Mouse (Mus musculus): ENCODE measurements around the gene Ghdc. TPM values are rescaled to one million over a fixed set of nuclear protein-coding genes. Genes with fewer than 3 reads are reported as not detected.

The Ghdc gene
- polyA plus RNA-seq, 1 experiment from 2014 or later: 4.5 TPM

DNA sequence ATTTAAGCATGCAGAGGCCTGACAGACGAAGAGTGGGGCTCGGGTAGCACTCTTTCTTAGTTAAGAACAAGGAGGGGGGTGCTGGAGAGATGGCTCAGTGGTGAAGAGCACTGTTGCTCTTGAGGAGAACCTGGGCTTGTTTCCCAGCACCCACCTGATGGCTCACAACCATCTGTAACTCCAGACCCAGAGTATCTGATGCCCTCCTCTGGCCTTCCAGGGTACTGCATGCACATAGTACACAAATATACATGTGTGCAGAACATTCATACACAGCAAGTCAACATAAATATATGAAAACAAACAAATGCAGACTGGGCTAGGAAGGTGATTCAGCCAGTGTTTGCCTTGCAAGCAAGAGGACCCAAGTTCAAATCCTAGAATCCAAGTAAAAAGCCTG lies 40.4 kb upstream of the Ghdc start:
- H3K27me3 ChIP-seq (ENCODE audit: control insufficient read depth, insufficient read depth, low read length): no peaks in the 10 kb centered on the region
- H3K4me3 ChIP-seq (ENCODE audit: low read depth, low read length): no peak overlapping the region
- H3K36me3 ChIP-seq (ENCODE audit: control insufficient read depth, insufficient read depth, low read length): no peaks in the 10 kb centered on the region
- no peak for ATAC-seq (ENCODE audit: low read depth)
- no peak overlapping the region for H3K9ac ChIP-seq (replicated peaks; ENCODE audit: low read depth, low read length)
- H3K4me2 ChIP-seq (ENCODE audit: low read depth, low read length): no peak overlapping the region
- H3K4me1 ChIP-seq (ENCODE audit: control insufficient read depth, insufficient read depth, low read length): no peaks in the 10 kb centered on the region
- H3K27ac ChIP-seq (ENCODE audit: low read depth, low read length): no peak overlapping the region
- 96% methylated on average over 2 of the region's 2 CpGs for WGBS
- no peaks in the 10 kb centered on the region for H3K9me3 ChIP-seq (ENCODE audit: control insufficient read depth, low read length)

DNA sequence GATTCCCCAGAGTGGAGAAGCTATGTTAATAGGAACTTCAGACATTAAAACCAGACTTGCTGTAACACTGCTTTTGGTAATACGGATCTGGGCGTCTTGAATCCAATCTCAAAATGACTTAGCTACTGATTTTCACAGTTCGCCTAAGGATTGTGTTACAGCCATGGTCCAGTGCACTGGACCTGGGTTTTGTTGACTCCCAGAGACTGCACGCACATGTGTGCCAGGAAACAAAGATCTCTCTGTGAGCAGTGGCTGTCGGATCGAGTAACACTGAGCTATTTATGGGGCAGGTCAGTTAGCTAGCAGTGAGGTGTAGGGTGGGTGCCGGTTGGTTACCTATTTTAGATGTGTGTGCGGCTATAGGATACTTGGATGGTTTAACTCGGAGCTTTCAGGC lies 39.8 kb upstream of the Ghdc start:
- Histone ChIP-seq H3K9ac (replicated peaks; ENCODE audit: low read depth, low read length) (no peak overlapping the region), H3K9me3 (ENCODE audit: control insufficient read depth, low read length) (no peaks in the 10 kb centered on the region), H3K4me2 (ENCODE audit: low read depth, low read length) (no peak overlapping the region), H3K4me1 (ENCODE audit: control insufficient read depth, insufficient read depth, low read length) (no peaks in the 10 kb centered on the region), H3K27me3 (ENCODE audit: control insufficient read depth, insufficient read depth, low read length) (no peaks in the 10 kb centered on the region), H3K36me3 (ENCODE audit: control insufficient read depth, insufficient read depth, low read length) (no peaks in the 10 kb centered on the region), H3K27ac (ENCODE audit: low read depth, low read length) (no peak overlapping the region), H3K4me3 (ENCODE audit: low read depth, low read length) (no peak overlapping the region)
- WGBS: 80% methylated on average over 9 of the region's 9 CpGs
- ATAC-seq (ENCODE audit: low read depth): no peak

DNA sequence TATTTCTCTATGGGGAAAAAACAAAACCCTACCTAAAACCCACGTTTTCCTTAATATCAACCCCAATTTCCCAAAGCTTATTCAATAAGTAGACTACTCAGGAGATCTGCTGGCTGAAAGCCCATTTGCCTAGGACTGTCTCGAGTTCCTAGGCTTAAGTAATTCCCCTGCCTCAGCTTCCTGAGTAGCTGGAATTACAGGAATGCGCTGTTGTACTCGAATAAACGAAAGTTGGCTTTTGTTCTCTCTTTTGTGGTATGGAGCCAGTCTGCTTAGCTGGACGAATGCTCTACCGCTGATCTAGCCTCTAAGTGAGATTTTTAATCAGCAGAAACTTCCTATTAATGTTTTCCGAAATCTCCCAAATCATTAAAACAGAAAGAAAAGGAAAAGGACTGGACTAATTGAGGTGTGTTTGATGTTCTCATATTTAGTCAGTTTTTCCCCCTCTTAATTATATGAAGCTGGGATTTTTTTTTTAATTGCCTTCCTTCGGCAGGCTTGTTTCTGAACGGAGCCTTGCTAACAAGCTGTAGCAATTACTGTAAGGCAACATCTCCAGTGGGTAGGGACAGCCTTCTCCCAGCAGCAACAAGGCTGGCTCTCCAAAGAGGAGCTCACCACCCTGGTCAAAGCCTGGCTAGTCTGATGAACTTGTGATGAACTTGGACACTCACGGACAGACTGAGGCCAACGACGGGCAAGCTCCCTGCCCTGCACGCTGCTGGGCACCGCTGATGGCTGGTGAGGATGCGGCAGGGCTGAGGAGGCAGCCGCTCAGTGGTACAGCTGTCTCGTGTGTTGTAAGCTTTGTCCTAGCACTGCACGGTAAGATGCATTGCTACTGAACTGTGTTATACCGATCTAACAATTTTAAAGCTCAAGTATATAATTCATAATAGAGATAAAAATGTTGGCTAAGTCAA lies 35.9 kb upstream of the Ghdc start:
- Histone ChIP-seq H3K9ac (replicated peaks; ENCODE audit: low read depth, low read length) (no peak overlapping the region), H3K4me1 (ENCODE audit: control insufficient read depth, insufficient read depth, low read length) (no peaks in the 10 kb centered on the region), H3K27me3 (ENCODE audit: control insufficient read depth, insufficient read depth, low read length) (no peaks in the 10 kb centered on the region), H3K4me3 (ENCODE audit: low read depth, low read length) (no peak overlapping the region), H3K9me3 (ENCODE audit: control insufficient read depth, low read length) (no peaks in the 10 kb centered on the region), H3K36me3 (ENCODE audit: control insufficient read depth, insufficient read depth, low read length) (peaks cover 4% of the 10 kb centered on the region; the same call in 1 of the 2 replicates), H3K4me2 (ENCODE audit: low read depth, low read length) (no peak overlapping the region), H3K27ac (ENCODE audit: low read depth, low read length) (no peak overlapping the region)
- no peak for ATAC-seq (ENCODE audit: low read depth)
- WGBS: 75% methylated on average over 20 of the region's 20 CpGs

DNA sequence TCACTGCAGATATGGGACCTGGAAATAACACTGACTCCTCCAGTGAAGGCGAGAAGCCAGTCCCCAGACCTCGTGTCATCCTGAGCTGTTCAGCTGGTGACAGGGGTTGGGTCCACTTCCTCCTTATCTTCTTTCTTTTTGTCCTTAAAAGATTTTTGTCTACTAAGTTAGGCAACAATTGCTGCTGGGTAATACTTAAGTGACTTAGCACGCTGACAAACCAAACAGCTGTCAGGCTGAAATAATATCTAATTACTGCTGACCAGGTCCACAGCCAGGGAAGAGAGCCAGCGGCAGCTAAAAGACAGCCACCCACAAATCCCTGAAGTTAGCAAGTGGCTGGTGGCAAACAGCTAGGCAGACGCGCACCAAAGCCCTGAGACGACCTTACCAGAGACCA lies 34.8 kb upstream of the Ghdc start:
- Histone ChIP-seq H3K27me3 (ENCODE audit: control insufficient read depth, insufficient read depth, low read length) (no peaks in the 10 kb centered on the region), H3K4me2 (ENCODE audit: low read depth, low read length) (no peak overlapping the region), H3K9ac (replicated peaks; ENCODE audit: low read depth, low read length) (no peak overlapping the region), H3K4me3 (ENCODE audit: low read depth, low read length) (no peak overlapping the region), H3K36me3 (ENCODE audit: control insufficient read depth, insufficient read depth, low read length) (peaks cover 4% of the 10 kb centered on the region; the same call in 1 of the 2 replicates), H3K4me1 (ENCODE audit: control insufficient read depth, insufficient read depth, low read length) (no peaks in the 10 kb centered on the region), H3K9me3 (ENCODE audit: control insufficient read depth, low read length) (no peaks in the 10 kb centered on the region), H3K27ac (ENCODE audit: low read depth, low read length) (no peak overlapping the region)
- no peak for ATAC-seq (ENCODE audit: low read depth)
- 87% methylated on average over 7 of the region's 7 CpGs for WGBS

DNA sequence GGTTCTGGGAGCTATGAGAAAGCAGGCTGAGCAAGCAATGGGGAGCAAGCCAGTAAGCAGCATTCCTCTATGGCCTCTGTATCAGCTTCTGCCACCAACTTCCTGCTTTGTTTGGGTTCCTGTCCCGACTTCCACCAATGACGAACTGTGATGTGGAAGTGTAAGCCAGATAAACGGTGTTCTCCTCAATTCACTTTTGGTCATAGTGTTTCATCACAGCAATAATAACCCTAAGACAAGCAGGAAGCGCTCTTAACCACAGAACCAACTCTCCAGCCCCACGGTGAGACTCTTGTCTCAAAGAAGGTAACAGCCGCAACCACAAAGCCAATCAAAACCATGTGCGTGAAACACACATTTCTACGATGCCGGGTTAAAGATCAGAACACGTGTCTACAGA lies 33.7 kb upstream of the Ghdc start:
- WGBS: 97% methylated on average over 10 of the region's 10 CpGs
- peaks cover 4% of the 10 kb centered on the region; the same call in 1 of the 2 replicates for H3K36me3 ChIP-seq (ENCODE audit: control insufficient read depth, insufficient read depth, low read length)
- no peak overlapping the region for H3K9ac ChIP-seq (replicated peaks; ENCODE audit: low read depth, low read length)
- ATAC-seq (ENCODE audit: low read depth): no peak
- no peak overlapping the region for H3K4me2 ChIP-seq (ENCODE audit: low read depth, low read length)
- no peak overlapping the region for H3K27ac ChIP-seq (ENCODE audit: low read depth, low read length)
- no peaks in the 10 kb centered on the region for H3K27me3 ChIP-seq (ENCODE audit: control insufficient read depth, insufficient read depth, low read length)
- no peak overlapping the region for H3K4me3 ChIP-seq (ENCODE audit: low read depth, low read length)
- no peaks in the 10 kb centered on the region for H3K9me3 ChIP-seq (ENCODE audit: control insufficient read depth, low read length)
- no peaks in the 10 kb centered on the region for H3K4me1 ChIP-seq (ENCODE audit: control insufficient read depth, insufficient read depth, low read length)

DNA sequence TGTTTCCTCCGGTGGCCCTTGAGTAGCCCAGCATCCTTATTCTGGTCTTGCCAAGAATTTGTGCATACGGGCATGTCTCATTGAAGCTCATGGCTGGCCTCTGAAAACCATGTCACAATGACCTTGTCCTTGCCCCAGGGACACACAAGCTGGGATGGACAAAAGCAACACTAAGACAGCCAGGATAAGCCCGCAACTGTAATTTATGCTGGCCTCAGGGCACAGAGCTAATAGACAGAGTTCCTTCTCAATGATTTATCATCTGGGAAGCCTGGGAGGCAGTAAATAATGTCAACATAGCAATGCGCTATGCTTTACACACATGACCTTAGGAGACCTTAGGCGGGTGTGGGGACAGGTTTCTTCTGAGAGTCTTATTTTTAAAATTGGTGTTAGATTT lies 28.7 kb upstream of the Ghdc start:
- H3K27me3 ChIP-seq (ENCODE audit: control insufficient read depth, insufficient read depth, low read length): no peaks in the 10 kb centered on the region
- WGBS: 32% methylated on average over 5 of the region's 5 CpGs
- H3K27ac ChIP-seq (ENCODE audit: low read depth, low read length): no peak overlapping the region
- H3K9me3 ChIP-seq (ENCODE audit: control insufficient read depth, low read length): no peaks in the 10 kb centered on the region
- no peak for ATAC-seq (ENCODE audit: low read depth)
- peaks cover 4% of the 10 kb centered on the region; the same call in 1 of the 2 replicates for H3K36me3 ChIP-seq (ENCODE audit: control insufficient read depth, insufficient read depth, low read length)
- H3K9ac ChIP-seq (replicated peaks; ENCODE audit: low read depth, low read length): no peak overlapping the region
- no peak overlapping the region for H3K4me2 ChIP-seq (ENCODE audit: low read depth, low read length)
- no peaks in the 10 kb centered on the region for H3K4me1 ChIP-seq (ENCODE audit: control insufficient read depth, insufficient read depth, low read length)
- H3K4me3 ChIP-seq (ENCODE audit: low read depth, low read length): no peak overlapping the region

DNA sequence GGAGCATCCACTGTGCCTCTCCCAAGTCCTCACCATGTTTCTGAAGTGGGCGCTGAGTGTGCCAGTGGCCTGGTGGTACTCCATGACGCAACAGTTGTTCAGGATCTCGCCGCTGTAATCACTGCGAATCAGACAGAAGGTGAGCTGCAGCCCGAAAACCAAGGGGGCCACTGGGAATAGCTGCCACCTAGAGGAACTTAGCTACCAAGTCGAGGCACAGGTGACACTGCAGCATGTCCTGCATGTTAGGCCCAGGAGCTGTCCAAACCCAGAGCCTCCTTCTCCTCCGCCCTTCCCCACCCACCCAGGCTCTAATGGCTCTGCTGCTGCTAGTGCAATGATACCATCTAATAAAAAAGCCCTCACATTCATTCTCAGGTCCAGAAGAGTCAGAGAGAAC lies 25.8 kb upstream of the Ghdc start:
- H3K27me3 ChIP-seq (ENCODE audit: control insufficient read depth, insufficient read depth, low read length): no peaks in the 10 kb centered on the region
- H3K36me3 ChIP-seq (ENCODE audit: control insufficient read depth, insufficient read depth, low read length): no peaks in the 10 kb centered on the region; the same call in 1 of the 2 replicates
- no peak overlapping the region for H3K4me2 ChIP-seq (ENCODE audit: low read depth, low read length)
- H3K27ac ChIP-seq (ENCODE audit: low read depth, low read length): no peak overlapping the region
- H3K4me1 ChIP-seq (ENCODE audit: control insufficient read depth, insufficient read depth, low read length): no peaks in the 10 kb centered on the region
- H3K9me3 ChIP-seq (ENCODE audit: control insufficient read depth, low read length): no peaks in the 10 kb centered on the region
- ATAC-seq (ENCODE audit: low read depth): no peak
- WGBS: 66% methylated on average over 8 of the region's 8 CpGs
- no peak overlapping the region for H3K9ac ChIP-seq (replicated peaks; ENCODE audit: low read depth, low read length)
- no peak overlapping the region for H3K4me3 ChIP-seq (ENCODE audit: low read depth, low read length)

DNA sequence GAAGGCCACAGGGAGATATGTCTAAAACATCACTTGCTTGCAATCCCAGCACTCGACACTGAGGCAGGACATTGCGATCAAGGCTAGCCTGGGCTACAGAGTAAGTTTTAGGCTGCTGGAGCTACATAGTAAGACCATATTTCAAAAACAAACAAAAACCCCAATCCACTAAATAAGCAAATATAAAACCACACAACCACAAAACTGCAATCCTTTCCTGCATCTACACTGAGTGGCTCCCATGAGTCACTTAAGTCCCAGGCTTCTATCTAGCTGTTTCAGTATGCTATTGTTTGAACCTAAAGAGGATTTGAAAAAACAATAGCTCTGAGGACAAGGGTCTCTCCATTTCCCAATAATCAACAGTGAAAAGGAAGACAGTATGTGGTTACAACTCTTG lies 24.6 kb upstream of the Ghdc start:
- Histone ChIP-seq H3K9me3 (ENCODE audit: control insufficient read depth, low read length) (no peaks in the 10 kb centered on the region), H3K4me2 (ENCODE audit: low read depth, low read length) (no peak overlapping the region), H3K4me3 (ENCODE audit: low read depth, low read length) (no peak overlapping the region), H3K36me3 (ENCODE audit: control insufficient read depth, insufficient read depth, low read length) (no peaks in the 10 kb centered on the region; the same call in 1 of the 2 replicates), H3K27ac (ENCODE audit: low read depth, low read length) (no peak overlapping the region), H3K27me3 (ENCODE audit: control insufficient read depth, insufficient read depth, low read length) (no peaks in the 10 kb centered on the region), H3K9ac (replicated peaks; ENCODE audit: low read depth, low read length) (no peak overlapping the region), H3K4me1 (ENCODE audit: control insufficient read depth, insufficient read depth, low read length) (no peaks in the 10 kb centered on the region)
- WGBS: 96% methylated on average over 2 of the region's 2 CpGs
- no peak for ATAC-seq (ENCODE audit: low read depth)

DNA sequence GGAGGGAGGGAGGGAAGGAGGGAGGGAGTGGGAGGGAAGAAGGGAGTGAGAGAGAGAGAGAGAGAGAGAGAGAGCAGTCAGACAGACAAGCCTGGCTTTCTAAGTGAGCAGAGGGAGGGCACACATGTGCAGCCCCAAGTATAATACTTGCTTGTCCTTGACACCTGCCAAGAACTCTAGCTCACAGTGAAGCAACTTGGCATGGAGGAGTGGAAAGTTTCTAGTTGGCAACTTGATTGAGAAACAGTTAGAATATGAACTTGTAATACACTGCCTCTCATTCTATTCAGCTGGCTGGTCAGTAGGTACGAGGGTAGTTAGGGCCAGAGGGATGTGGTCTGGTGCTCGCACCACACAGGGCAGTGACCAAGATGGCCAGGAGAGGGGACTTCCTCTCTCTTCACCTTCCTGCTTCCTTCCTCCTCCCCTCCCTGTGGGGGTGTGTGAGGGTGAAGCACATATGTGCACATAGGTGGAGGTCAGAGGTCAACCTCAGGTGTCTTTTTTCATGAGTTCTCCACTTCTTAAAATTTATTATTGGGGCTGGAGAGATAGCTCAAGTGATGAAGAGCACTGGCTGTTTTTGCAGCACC lies 20.8 kb upstream of the Ghdc start:
- H3K9me3 ChIP-seq (ENCODE audit: control insufficient read depth, low read length): no peaks in the 10 kb centered on the region
- ATAC-seq (ENCODE audit: low read depth): no peak
- no peaks in the 10 kb centered on the region for H3K4me1 ChIP-seq (ENCODE audit: control insufficient read depth, insufficient read depth, low read length)
- H3K27me3 ChIP-seq (ENCODE audit: control insufficient read depth, insufficient read depth, low read length): no peaks in the 10 kb centered on the region
- H3K9ac ChIP-seq (replicated peaks; ENCODE audit: low read depth, low read length): no peak overlapping the region
- H3K27ac ChIP-seq (ENCODE audit: low read depth, low read length): no peak overlapping the region
- no peak overlapping the region for H3K4me2 ChIP-seq (ENCODE audit: low read depth, low read length)
- 90% methylated on average over 2 of the region's 2 CpGs for WGBS
- H3K36me3 ChIP-seq (ENCODE audit: control insufficient read depth, insufficient read depth, low read length): no peaks in the 10 kb centered on the region; the same call in none of the 2 replicates
- no peak overlapping the region for H3K4me3 ChIP-seq (ENCODE audit: low read depth, low read length)

Measured in neural tube, embryonic 14.5 days (tissue).